Mouse (Mus musculus) kidney, postnatal 14 days (tissue): ENCODE measurements around the gene Sipa1l1.
A peak's percentile ranks its signal among the peaks of the same experiment; 100 is the strongest.

ENCODE experiments used
- DNase-seq: peaks from one replicate; pipeline ENCODE4 v3.0.0; 2022; ENCODE audit warnings: mixed read lengths

The Sipa1l1 gene

GRCm38 (mm10) chr12:82298662-82299460 lies 129.7 kb downstream of the Sipa1l1 start:
- no peak for DNase-seq

GRCm38 (mm10) chr12:82304140-82304539 lies 135.0 kb downstream of the Sipa1l1 start:
- DNase-seq, result no peak

DNA sequence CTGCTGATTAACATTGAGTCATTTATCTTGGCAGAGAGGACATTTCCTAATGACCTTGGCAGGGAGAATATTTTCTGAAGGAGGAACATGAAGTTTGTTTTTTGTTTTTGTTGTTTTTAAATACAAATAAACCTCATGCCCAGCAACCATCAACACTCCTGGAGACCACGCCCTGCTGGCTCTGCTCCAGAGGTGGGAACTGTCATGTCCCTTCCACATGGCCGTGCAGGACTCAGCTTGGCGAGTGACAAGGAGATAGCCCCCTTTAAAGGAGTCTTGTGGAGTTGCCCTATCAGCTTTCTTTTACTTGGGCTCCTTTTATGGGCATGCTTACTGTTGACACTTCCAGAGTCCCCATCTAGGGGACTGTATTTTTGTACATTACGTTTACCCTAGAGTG lies 136.9 kb downstream of the Sipa1l1 start:
- no peak for DNase-seq

- no peak for DNase-seq
Observed at GRCm38 (mm10) chr12:82311593-82311992, 142.5 kb downstream of the Sipa1l1 start.

GRCm38 (mm10) chr12:82312091-82312820 lies 143.1 kb downstream of the Sipa1l1 start:
- peak; percentile 33 for DNase-seq

DNA sequence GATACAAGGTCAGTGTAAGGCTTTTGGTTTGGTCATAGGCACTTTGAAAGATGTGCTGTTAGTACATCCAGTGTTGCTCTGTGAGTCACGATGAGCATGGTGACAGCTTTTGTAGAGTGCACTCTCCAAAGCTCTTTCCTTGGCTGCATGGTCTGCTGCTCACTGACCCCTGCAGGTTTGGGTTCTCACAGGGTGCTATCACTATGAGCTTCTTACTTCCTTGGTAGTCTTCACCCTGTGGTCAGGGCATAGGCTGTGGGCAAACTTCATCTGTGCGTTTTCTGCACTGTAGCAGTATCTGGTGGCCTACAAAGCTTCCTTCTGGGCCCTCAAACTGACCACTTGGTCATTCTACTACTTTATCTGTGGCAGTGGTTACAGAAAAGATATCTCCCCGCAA lies 144.0 kb downstream of the Sipa1l1 start:
- no peak for DNase-seq

GRCm38 (mm10) chr12:82319436-82320131 lies 150.5 kb downstream of the Sipa1l1 start:
- DNase-seq, result no peak

DNA sequence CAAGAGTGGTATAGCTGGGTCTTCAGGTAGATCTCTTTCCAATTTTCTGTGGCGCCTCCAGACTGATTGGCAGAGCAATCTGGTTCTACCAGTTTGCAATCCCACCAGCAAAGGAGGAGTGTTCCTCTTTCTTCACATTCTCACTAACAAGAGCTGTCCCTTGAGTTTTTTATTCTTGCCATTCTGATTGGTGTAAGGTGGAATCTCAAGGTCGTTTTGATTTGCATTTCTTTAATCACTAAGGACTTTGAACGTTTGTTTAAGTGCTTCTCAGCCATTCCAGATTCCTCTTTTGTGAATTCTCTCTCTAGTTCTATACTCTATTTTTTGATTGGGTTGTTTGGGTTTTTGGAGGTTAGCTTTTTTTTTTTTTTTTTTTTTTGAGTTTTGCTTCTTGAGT lies 151.1 kb downstream of the Sipa1l1 start:
- DNase-seq, result no peak

DNA sequence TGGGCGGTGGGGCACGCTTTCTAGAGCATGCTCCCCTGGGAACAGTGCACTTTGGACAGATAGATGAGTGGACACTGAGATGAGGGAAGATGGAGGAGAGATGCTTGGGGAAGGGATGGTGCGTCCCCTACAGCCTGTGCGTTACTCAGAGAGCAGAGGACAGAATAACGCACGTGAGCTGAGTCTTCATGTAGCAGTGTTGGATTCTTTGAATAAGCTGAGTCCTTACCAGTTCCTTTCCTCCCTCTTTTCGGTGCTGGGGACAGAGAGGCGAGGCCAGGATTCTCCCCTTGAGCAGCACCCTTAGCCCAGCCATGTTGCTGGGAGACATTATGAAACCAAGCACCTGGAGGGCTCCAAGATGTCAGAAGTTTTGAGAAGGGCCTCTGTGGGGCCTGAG lies 152.3 kb downstream of the Sipa1l1 start:
- no peak for DNase-seq

- DNase-seq, result no peak
Observed at GRCm38 (mm10) chr12:82321855-82322254, 152.7 kb downstream of the Sipa1l1 start.

DNA sequence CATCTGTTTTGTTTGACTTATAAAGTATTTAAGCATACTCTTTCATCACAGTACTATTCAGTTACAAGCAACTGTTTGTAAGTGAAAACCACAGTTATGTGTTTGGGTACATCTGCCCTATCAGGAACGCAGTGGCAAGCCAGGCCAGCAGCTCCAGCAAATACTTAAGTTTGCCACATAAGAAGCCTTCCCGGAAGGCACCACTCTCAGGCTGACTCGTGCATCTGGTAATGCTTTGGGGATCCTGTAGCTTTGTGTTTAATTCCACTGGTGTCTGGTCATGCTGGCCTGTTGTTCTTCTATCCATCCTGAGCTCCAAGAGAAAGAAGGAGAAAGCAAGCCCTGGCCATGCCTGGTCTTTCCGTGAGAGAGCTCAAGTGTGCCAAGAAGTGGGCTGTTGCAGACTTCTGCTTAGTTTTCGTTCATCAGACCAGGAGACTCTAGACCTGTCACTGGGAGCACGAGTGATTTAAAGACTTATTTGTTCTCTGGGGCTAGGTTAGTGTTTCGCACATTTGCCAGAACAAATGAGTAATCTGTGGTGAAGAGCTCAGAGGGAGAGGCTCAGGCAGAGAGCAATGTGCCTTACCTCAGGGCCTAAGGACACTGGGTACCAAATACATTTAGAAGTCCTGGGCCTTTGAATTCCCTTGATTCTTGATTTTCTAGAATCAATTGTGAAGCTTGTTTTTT lies 153.8 kb downstream of the Sipa1l1 start:
- DNase-seq, result no peak

DNA sequence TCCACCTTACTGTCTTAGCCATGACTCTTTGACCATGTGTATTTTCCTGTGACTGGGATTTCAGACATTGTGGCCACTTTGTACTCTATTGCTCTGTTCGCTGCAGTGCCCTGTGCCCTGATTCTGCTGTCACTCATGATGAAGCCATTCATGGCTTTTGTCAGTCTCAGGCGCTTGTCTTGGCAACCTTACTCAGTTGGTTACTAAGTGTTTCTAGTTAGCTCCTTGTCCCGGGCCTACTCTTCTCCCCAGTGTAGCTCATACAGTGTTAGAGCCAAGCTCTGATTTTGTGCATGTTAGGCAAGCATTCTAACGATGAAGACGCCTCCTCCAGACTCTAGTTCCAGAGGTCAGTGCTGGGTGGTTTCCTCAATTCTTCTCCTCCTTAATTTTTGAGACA lies 155.5 kb downstream of the Sipa1l1 start:
- no peak for DNase-seq

DNA sequence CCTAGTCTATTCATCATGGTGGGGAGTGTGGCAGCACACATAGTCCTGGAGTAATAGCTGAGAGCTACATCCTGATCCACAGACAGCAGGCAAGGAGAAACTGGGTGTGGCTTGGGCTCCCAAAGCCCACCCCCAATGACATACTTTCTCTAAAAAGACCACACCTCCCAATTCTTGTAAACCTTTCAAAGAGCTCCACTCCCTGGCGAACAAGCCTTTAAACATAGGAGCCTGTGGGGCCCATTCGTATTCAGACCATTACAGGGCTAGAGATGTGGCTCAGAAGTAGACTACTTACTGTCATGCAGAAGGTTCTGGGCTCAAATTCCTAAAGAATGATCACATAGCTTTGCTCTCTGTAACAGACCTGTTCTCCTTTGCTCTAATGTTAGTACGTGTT lies 156.4 kb downstream of the Sipa1l1 start:
- no peak for DNase-seq

DNA sequence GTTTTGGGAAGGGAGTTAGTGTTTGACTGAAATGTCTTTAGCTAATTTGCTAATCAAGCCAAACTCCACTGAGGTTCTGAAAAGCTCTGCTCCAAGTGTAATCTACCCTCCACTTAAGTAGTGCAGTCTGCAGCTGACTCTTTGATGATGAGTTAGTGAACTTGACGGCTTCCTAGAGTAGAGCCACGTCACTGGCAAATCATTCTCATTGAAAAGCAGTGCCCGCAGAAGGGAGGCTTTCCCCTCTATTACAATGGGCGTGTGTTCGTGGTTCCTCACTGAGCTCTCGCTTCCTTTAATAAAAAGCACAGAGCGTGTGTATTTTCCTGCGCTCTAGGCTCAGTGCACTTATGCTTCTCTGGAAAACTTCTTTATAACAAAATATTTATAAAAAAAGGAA lies 157.3 kb downstream of the Sipa1l1 start:
- DNase-seq, result no peak

GRCm38 (mm10) chr12:82328112-82328511 lies 159.0 kb downstream of the Sipa1l1 start:
- DNase-seq, result no peak

- DNase-seq, result peak; percentile 43
Observed at GRCm38 (mm10) chr12:82332836-82333614, 163.9 kb downstream of the Sipa1l1 start.

- DNase-seq, result no peak
Observed at GRCm38 (mm10) chr12:82333999-82334398, 164.9 kb downstream of the Sipa1l1 start.

- no peak for DNase-seq
Observed at GRCm38 (mm10) chr12:82334550-82334949, 165.4 kb downstream of the Sipa1l1 start.

DNA sequence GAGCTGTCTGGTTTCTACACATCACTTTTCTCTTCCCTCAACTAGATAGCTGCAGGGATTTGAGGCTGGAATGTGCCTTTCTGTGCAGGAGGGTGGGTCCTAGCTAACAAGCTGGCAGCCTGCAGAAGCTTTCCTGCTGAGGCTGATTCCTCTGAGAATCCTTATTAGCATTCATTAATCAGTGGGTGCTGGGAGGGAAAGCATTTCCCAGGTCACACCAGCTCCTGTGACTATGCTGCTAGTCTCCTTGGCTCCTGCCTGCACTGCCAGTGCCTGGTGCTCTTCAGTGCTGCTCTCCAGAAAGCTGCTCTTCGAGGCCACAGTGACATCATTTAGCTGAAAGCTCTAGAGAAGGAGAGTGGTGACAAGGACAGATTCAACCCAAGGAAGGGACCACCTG lies 166.0 kb downstream of the Sipa1l1 start:
- DNase-seq, result peak; percentile 29

GRCm38 (mm10) chr12:82338550-82338949 lies 169.4 kb downstream of the Sipa1l1 start:
- no peak for DNase-seq

- peak; percentile 48 for DNase-seq
Observed at GRCm38 (mm10) chr12:82339221-82339861, 170.2 kb downstream of the Sipa1l1 start.
